Mouse (Mus musculus) right cerebral cortex, postnatal 25 days (tissue): ENCODE measurements at regions not wholly inside any gene's neighbourhood (a gene's known extent, or its start where the extent isn't known, plus 50 kb on each side); places are given as distances from the start of the nearest gene placed in this dataset.
"Not testable (repeated sequence)": the region's sequence is repeated elsewhere in the genome, so short reads cannot be mapped to it uniquely, and the experiment has no call there.

Experiments used
- DNase-seq: peaks from one replicate; pipeline ENCODE4 v3.0.0; 2022

- DNase-seq: not testable (repeated sequence)
Measured at GRCm38 (mm10) chr4:69410411-69410810, 456.2 kb upstream of the Brinp1 start.

DNA sequence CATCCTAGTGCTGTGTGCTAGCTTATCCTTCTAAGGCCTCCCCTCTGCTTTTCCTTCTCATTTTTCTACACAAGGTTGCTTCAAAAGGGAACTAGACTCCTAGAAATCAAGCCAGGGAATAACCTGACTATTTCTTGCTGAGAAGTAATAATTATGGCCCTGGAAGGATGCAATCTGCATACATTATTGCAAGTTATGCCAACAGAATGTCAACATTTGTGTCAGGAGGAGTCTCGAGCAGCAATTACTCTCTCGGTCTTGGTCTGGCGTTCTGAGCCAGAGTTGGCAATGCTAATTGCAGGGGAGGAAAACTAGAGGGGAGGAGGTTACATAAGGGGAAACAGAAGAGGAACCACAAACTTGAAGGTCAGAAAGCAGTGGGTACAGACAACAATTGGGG is 441.3 kb upstream of the Brinp1 start:
- DNase-seq: no peak

- DNase-seq: no peak
Measured at GRCm38 (mm10) chr4:69383318-69383717, 429.1 kb upstream of the Brinp1 start.

- no peak for DNase-seq
Measured at GRCm38 (mm10) chr4:69346979-69347465, 392.8 kb upstream of the Brinp1 start.

DNA sequence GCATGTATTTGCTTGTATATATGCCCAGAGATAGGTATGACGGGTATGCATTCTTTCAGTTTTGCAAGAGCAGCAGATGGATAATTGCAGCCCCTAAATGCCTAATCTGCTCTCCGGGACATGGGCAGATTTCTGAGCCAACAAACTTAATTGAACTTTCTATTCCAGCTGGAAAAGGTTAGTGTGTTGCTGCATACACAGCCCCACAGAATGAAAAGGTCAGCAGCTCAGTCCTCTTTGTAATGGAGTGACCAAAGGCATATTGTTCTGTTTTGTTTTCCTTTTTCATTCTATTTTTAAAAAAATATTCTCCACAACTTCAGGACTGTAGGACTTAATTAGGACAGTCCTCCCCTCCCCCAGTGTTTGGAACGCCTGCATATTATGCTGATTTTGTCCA is 373.4 kb upstream of the Brinp1 start:
- DNase-seq: no peak
